Mouse (Mus musculus) effector memory CD4-positive, alpha-beta T cell, adult 7 months (primary cell): ENCODE data around the gene Foxi3. TPM values are rescaled to one million over a fixed set of nuclear protein-coding genes. Genes with fewer than 3 reads are reported as not detected.

Source experiments
- polyA plus RNA-seq: library from polyadenylated mRNA; unstranded; fragments of 100-300 nt; shearing (Covaris generic); gene quantifications from one replicate; pipeline ENCODE4 v1.2.1, GENCODE M21; 2017

Gene Foxi3
- polyA plus RNA-seq: not detected

GRCm38 (mm10) chr6:70956285-70956912, at the start of gene Foxi3:
Gene Foxi3, plus strand, starts transcription at chr6:70956531.

GRCm38 (mm10) chr6:70918827-70919226, 37.5 kb upstream of the Foxi3 start, which contains the start of gene Tex37:
Gene Tex37, minus strand, starts transcription at chr6:70918927.

Other genes starting within 250 kb of the Foxi3 start
- gene Rpia, start 164.3 kb upstream of the Foxi3 start, polyA plus RNA-seq: 1.6 TPM
- gene Eif2ak3, start 112.0 kb upstream of the Foxi3 start, polyA plus RNA-seq: 17.9 TPM
- gene Tex37, start 37.6 kb upstream of the Foxi3 start, polyA plus RNA-seq: not detected
- not detected for gene Thnsl2, start 187.9 kb downstream of the Foxi3 start, polyA plus RNA-seq
- not detected for gene Fabp1, start 243.3 kb downstream of the Foxi3 start, polyA plus RNA-seq